Mouse (Mus musculus) lung, embryonic 14.5 days (tissue): ENCODE measurements at regions not wholly inside any gene's neighbourhood (a gene's known extent, or its start where the extent isn't known, plus 50 kb on each side); places are given as distances from the start of the nearest gene placed in this dataset.
"Not testable (repeated sequence)": the region's sequence is repeated elsewhere in the genome, so short reads cannot be mapped to it uniquely, and the experiment has no call there.

Source experiments
- ATAC-seq: fragments of 200-750 bp; cut with Nextera tagmentation; 2 replicates; pipeline ENCODE4 v1.8.0; 2017; ENCODE audit warnings: mild to moderate bottlenecking, moderate TSS enrichment, moderate library complexity; ENCODE audit not compliant: insufficient read depth
- DNase-seq: peaks from one replicate; pipeline ENCODE4 v3.0.0-alpha.2; 2015
- H3K27ac ChIP-seq: fragments of 300-500 bp; sonication (generic); 2 replicates; pipeline ENCODE4 v1.5.1; 2014; ENCODE audit warnings: low read depth, mild to moderate bottlenecking, moderate library complexity
- H3K27me3 ChIP-seq: fragments of 300-500 bp; sonication (generic); 2 replicates; pipeline ENCODE4 v1.6.1; 2014; ENCODE audit warnings: low read length, control low read depth; ENCODE audit not compliant: insufficient read depth
- H3K36me3 ChIP-seq: fragments of 300-500 bp; sonication (generic); 2 replicates; pipeline ENCODE4 v1.6.1; 2014; ENCODE audit warnings: control low read depth; ENCODE audit not compliant: insufficient read depth
- H3K4me1 ChIP-seq: fragments of 300-500 bp; sonication (generic); 2 replicates; pipeline ENCODE4 v1.6.1; 2014; ENCODE audit warnings: antibody characterized with exemption, control low read depth; ENCODE audit not compliant: insufficient read depth
- H3K4me2 ChIP-seq: fragments of 300-500 bp; sonication (generic); 2 replicates; pipeline ENCODE4 v1.6.1; 2014; ENCODE audit warnings: mild to moderate bottlenecking
- H3K4me3 ChIP-seq: fragments of 300-500 bp; sonication (generic); 2 replicates; pipeline ENCODE4 v1.5.1; 2014; ENCODE audit warnings: low read depth, low read length
- H3K9ac ChIP-seq: fragments of 300-500 bp; sonication (generic); 2 replicates; pipeline ENCODE4 v1.6.1; 2014
- H3K9me3 ChIP-seq: fragments of 300-500 bp; sonication (generic); 2 replicates; pipeline ENCODE4 v1.6.1; 2016; ENCODE audit warnings: low read depth, low read length, control low read depth
- CTCF ChIP-seq: IDR thresholded peaks from 2 replicates; pipeline ENCODE4 v1.5.1; 2016; ENCODE audit warnings: antibody characterized with exemption, low read depth
- WGBS: fragments of 180-500 bp; shearing (Covaris S2); extraction: QIAGEN DNeasy Blood & Tissue Kit; methylation state at CpG from one replicate; pipeline ENCODE4 v1.1.7; 2014; 5-methylcytosine and 5-hydroxymethylcytosine counted together

- DNase-seq (no peak), ATAC-seq (no peak)
- Histone ChIP-seq H3K27ac (no peak overlapping the region), H3K4me2 (no peak overlapping the region), H3K27me3 (no peaks in the 10 kb centered on the region), H3K9ac (no peak overlapping the region), H3K36me3 (no peaks in the 10 kb centered on the region), H3K4me1 (no peaks in the 10 kb centered on the region), H3K9me3 (no peaks in the 10 kb centered on the region), H3K4me3 (no peak overlapping the region)
- TF ChIP-seq CTCF = no peak
- WGBS = 64% methylated on average over 5 of the region's 5 CpGs
Observed at GRCm38 (mm10) chr14:116683909-116684308, 241.2 kb upstream of the Gpc6 start.

- Histone ChIP-seq H3K9ac (no peak overlapping the region), H3K36me3 (no peaks in the 10 kb centered on the region), H3K27ac (no peak overlapping the region), H3K9me3 (no peaks in the 10 kb centered on the region), H3K4me1 (no peaks in the 10 kb centered on the region), H3K4me3 (no peak overlapping the region), H3K27me3 (no peaks in the 10 kb centered on the region), H3K4me2 (no peak overlapping the region)
- TF ChIP-seq CTCF = no peak
- ATAC-seq = no peak
- WGBS = 69% methylated on average over 5 of the region's 5 CpGs
- DNase-seq = no peak
Observed at GRCm38 (mm10) chr14:116697675-116698074, 227.4 kb upstream of the Gpc6 start.

DNA sequence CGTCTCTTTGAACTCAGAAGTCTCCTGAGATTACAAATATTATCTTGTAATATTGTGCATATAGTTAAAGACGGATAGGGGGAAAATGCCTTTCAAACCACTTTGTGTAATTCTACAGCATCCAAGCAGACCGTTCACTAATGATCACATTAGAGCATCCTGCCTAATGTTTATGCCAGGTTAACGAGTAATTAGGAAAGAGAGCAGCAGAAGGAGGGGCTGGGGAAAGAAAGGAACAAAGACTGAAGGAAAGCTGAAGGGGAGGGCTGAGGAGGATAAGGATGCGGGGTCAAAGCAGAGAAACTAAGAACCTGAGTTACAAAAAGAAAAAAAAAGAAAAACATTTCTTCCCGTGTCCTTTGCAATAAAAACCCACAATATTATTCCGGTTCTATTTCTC is 226.7 kb upstream of the Gpc6 start:
- Histone ChIP-seq H3K4me3 (no peak overlapping the region), H3K9ac (no peak overlapping the region), H3K27me3 (no peaks in the 10 kb centered on the region), H3K36me3 (no peaks in the 10 kb centered on the region), H3K4me2 (no peak overlapping the region), H3K27ac (no peak overlapping the region), H3K9me3 (no peaks in the 10 kb centered on the region), H3K4me1 (no peaks in the 10 kb centered on the region)
- WGBS = 76% methylated on average over 7 of the region's 7 CpGs
- ATAC-seq = no peak
- DNase-seq = no peak
- no peak for TF ChIP-seq CTCF

- H3K27me3 ChIP-seq, H3K36me3 ChIP-seq, H3K9me3 ChIP-seq, H3K4me3 ChIP-seq, H3K4me1 ChIP-seq, DNase-seq, H3K27ac ChIP-seq, H3K4me2 ChIP-seq, H3K9ac ChIP-seq, ATAC-seq: not testable (repeated sequence)
- WGBS = 66% methylated on average over 6 of the region's 6 CpGs
Observed at GRCm38 (mm10) chr14:116734596-116734995, 190.5 kb upstream of the Gpc6 start.

DNA sequence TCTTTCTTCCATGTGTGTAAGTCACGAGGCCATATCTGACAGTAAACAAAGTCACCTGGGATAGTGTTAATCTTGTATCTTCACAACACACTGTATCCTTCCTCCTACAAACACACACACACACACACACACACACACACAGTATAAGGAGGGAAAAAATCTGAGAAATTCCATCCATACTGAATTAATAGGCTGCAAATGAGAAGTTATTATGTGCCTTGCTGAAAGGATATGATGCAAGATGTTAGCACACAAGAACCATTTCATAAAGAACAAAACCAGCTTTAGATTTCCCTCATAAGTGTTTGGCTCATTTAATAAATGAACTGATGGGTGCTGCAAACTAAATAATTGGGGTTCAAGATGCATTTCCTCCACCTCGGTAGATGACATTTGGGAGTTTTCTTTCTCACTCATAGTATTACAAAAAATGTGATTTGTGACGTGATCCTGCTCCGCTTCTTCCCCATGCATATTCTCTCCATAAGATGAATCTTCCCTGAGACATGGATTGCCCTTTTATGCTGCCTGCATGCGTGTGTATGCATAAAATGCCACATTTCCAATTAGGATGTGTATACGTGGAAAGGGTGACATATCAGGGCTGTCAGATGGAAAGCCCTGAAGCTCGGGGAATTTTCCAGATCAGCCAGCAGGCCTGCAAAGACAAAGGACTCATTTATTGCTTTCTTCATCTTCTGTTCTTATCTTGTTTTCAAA is 170.5 kb upstream of the Gpc6 start:
- ATAC-seq = peak; percentile 66; the same call in 1 of the 2 replicates
- 39% methylated on average over 7 of the region's 7 CpGs for WGBS
- Histone ChIP-seq H3K27ac (no peak overlapping the region), H3K4me3 (no peak overlapping the region), H3K4me1 (no peaks in the 10 kb centered on the region), H3K9ac (no peak overlapping the region), H3K36me3 (no peaks in the 10 kb centered on the region), H3K9me3 (no peaks in the 10 kb centered on the region), H3K27me3 (no peaks in the 10 kb centered on the region), H3K4me2 (no peak overlapping the region)
- no peak for TF ChIP-seq CTCF
- peak; percentile 54 for DNase-seq

- TF ChIP-seq CTCF = no peak
- H3K9me3 ChIP-seq = no peaks in the 10 kb centered on the region
- H3K36me3 ChIP-seq = no peaks in the 10 kb centered on the region
- no peaks in the 10 kb centered on the region for H3K27me3 ChIP-seq
- H3K4me3 ChIP-seq = no peak overlapping the region
- H3K9ac ChIP-seq = no peak overlapping the region
- DNase-seq (no peak), ATAC-seq (no peak)
- H3K4me2 ChIP-seq = no peak overlapping the region
- no peak overlapping the region for H3K27ac ChIP-seq
- 73% methylated on average over 2 of the region's 2 CpGs for WGBS
- H3K4me1 ChIP-seq = no peaks in the 10 kb centered on the region
Observed at GRCm38 (mm10) chr14:116761429-116761828, 163.7 kb upstream of the Gpc6 start.

DNA sequence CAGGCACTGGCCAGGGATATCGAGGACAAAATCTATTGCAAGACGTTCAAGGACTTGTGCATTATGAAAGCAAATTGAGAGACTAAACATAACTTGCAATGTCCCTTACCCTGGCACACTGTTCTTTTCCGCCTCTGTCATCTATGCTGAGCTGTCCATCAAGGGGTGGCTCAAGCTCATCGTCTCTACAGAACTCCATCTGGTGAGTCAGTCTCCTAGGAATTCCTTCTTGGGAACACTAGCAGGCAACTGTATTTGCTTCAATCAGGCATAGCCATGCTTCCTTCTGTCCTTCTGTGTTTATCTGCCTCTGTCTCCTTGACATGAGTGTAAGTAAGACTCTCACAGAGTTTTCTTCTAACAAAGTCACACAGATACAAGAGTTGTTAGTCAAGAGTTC is 154.0 kb upstream of the Gpc6 start:
- no peak for DNase-seq
- no peaks in the 10 kb centered on the region for H3K36me3 ChIP-seq
- no peak overlapping the region for H3K4me2 ChIP-seq
- TF ChIP-seq CTCF = no peak
- H3K27ac ChIP-seq = no peak overlapping the region
- H3K4me3 ChIP-seq = no peak overlapping the region
- no peak overlapping the region for H3K9ac ChIP-seq
- H3K27me3 ChIP-seq = no peaks in the 10 kb centered on the region
- ATAC-seq = no peak
- no peaks in the 10 kb centered on the region for H3K9me3 ChIP-seq
- no peaks in the 10 kb centered on the region for H3K4me1 ChIP-seq
- WGBS = 71% methylated on average over 4 of the region's 4 CpGs

DNA sequence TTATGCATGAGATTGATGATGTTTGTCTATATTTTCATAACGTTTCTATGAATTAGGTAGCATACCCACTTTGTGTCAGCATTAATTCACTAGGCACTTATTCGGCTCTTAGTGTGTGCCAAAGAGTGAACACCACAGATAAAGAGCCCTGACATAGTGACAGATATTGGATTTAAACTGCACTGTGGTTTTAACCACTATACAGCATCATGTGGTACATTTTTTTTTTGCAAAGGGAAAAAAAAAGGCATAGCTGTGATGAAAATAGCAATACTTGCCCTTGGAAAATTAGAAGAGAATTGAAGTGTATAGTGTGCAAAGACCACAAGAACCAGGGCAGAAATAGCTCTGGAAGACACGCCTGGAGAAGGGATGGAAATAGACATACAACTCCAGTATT is 153.4 kb upstream of the Gpc6 start:
- no peak overlapping the region for H3K4me3 ChIP-seq
- no peaks in the 10 kb centered on the region for H3K4me1 ChIP-seq
- H3K27ac ChIP-seq = no peak overlapping the region
- H3K9me3 ChIP-seq = no peaks in the 10 kb centered on the region
- no peaks in the 10 kb centered on the region for H3K36me3 ChIP-seq
- TF ChIP-seq CTCF = no peak
- no peak overlapping the region for H3K9ac ChIP-seq
- ATAC-seq (no peak), DNase-seq (no peak)
- 68% methylated on average over 3 of the region's 3 CpGs for WGBS
- H3K27me3 ChIP-seq = no peaks in the 10 kb centered on the region
- no peak overlapping the region for H3K4me2 ChIP-seq
